Mouse (Mus musculus) forebrain, embryonic 13.5 days (tissue): Measurements from ENCODE around the gene Amy1. TPM values are rescaled to one million over a fixed set of nuclear protein-coding genes. Genes with fewer than 3 reads are reported as not detected.
"Not testable (repeated sequence)": the region's sequence is repeated elsewhere in the genome, so short reads cannot be mapped to it uniquely, and the experiment has no call there.

Experiments
- ATAC-seq: fragments of 200-750 bp; cut with Nextera tagmentation; 2 replicates; pipeline ENCODE4 v1.8.0; 2017
- H3K27ac ChIP-seq: fragments of 300-500 bp; sonication (generic); 2 replicates; pipeline ENCODE4 v1.5.1; 2015; ENCODE audit warnings: inconsistent platforms, mild to moderate bottlenecking, moderate library complexity
- H3K27me3 ChIP-seq: fragments of 300-500 bp; sonication (generic); 2 replicates; pipeline ENCODE4 v1.6.1; 2015; ENCODE audit warnings: mild to moderate bottlenecking, inconsistent platforms
- H3K36me3 ChIP-seq: fragments of 300-500 bp; sonication (generic); 2 replicates; pipeline ENCODE4 v1.6.1; 2015; ENCODE audit warnings: mild to moderate bottlenecking, inconsistent platforms; ENCODE audit not compliant: poor library complexity, severe bottlenecking
- H3K4me1 ChIP-seq: fragments of 300-500 bp; sonication (generic); 2 replicates; pipeline ENCODE4 v1.6.1; 2015; ENCODE audit warnings: inconsistent platforms
- H3K4me2 ChIP-seq: fragments of 300-500 bp; sonication (generic); 2 replicates; pipeline ENCODE4 v1.6.1; 2015; ENCODE audit warnings: inconsistent platforms, mild to moderate bottlenecking, moderate library complexity
- H3K4me3 ChIP-seq: fragments of 300-500 bp; sonication (generic); 2 replicates; pipeline ENCODE4 v1.5.1; 2015; ENCODE audit warnings: mild to moderate bottlenecking, inconsistent platforms
- H3K9ac ChIP-seq: fragments of 300-500 bp; sonication (generic); 2 replicates; pipeline ENCODE4 v1.6.1; 2015; ENCODE audit warnings: mild to moderate bottlenecking, inconsistent platforms
- H3K9me3 ChIP-seq: fragments of 300-500 bp; sonication (generic); replicated peaks from 2 replicates; pipeline ENCODE4 v1.6.1; 2016; ENCODE audit warnings: inconsistent platforms
- WGBS: fragments of 180-500 bp; shearing (Covaris S2); methylation state at CpG from one replicate; pipeline ENCODE4 v1.1.7; 2015; 5-methylcytosine and 5-hydroxymethylcytosine counted together
- polyA plus RNA-seq: library from polyadenylated mRNA; unstranded; fragments of >200 nt; fragmentation: Nextera tagmentation; extraction: Ambion mirVana; gene quantifications from 2 replicates; pipeline ENCODE4 v1.2.1, GENCODE M21; 2015

The Amy1 gene
- polyA plus RNA-seq, 1 experiment from 2014 or later, result 5.7 TPM

DNA sequence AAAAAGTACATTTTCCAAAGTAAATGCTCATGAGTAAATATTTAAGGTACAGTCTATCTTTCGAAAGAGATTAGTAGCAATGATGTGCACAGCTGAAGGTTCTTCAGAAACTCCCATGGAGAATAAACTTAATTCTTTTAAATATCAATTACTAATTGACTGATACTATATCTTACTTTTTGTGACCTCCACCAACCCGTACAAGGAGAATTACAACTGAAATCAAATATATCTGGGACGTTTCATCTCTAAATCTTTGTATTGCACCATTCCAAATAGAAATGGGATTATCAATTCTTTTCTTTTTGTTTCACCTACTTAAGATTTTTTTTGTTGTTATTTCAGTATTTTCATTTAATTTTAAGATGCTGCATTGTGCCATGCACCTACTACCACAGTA, 74.2 kb downstream of the Amy1 start, which contains the start of gene Amy2a1:
Gene Amy2a1, minus strand, starts transcription at position 101 of the 400 bp plus-strand sequence.
- not testable (repeated sequence) for H3K27me3 ChIP-seq, H3K36me3 ChIP-seq, H3K27ac ChIP-seq, H3K4me3 ChIP-seq, ATAC-seq, H3K4me2 ChIP-seq, H3K9me3 ChIP-seq, H3K9ac ChIP-seq, H3K4me1 ChIP-seq
- WGBS, result 82% methylated on average over 3 of the region's 3 CpGs

Other genes starting within 250 kb of the Amy1 start
- gene Amy2a1, start 74.3 kb downstream of the Amy1 start, polyA plus RNA-seq, result 2.4 TPM in 1 of 2 replicates, not detected in the other
- 50.7 and 54.5 TPM in 2 replicates for gene Rnpc3, start 23.4 kb upstream of the Amy1 start, polyA plus RNA-seq